Mouse (Mus musculus): ENCODE results near the gene Cers2.

DNA sequence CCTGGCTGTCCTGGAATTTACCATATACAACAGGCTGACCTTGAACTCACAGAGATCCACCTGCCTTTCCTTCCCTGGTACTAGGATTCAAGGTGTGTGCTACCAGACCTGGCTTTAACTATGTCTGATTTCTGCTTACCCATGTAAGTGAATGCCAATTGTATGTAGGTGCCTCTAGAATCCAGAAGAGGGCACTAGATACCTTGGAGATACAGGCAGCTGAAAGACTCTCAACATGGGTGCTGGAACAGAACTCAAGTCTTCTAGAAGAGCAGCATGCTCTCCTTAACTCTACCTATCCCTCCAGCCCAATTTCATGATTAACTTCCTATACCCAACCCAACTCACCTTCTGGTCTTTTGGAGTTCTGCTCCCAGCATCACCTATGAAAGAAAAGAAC is 34.9 kb downstream of the Cers2 start:
- TF ChIP-seq POLR2A (IDR thresholded peaks at IDR 0.05; ENCODE audit: borderline replicate concordance, extremely low read depth, insufficient read depth, insufficient read length, poor library complexity, severe bottlenecking) (no peak), CTCF (IDR thresholded peaks at IDR 0.05; ENCODE audit: borderline replicate concordance, extremely low read depth, insufficient read depth, insufficient read length) (peak; percentile 35; the same call in 1 of the 2 replicates)
